Mouse (Mus musculus): ENCODE measurements around the gene Ccnyl1. TPM values are rescaled to one million over a fixed set of nuclear protein-coding genes. Genes with fewer than 3 reads are reported as not detected.
A peak's percentile ranks its signal among the peaks of the same experiment; 100 is the strongest.

The Ccnyl1 gene
- polyA plus RNA-seq, 1 experiment from 2014 or later = 5.0 TPM

DNA sequence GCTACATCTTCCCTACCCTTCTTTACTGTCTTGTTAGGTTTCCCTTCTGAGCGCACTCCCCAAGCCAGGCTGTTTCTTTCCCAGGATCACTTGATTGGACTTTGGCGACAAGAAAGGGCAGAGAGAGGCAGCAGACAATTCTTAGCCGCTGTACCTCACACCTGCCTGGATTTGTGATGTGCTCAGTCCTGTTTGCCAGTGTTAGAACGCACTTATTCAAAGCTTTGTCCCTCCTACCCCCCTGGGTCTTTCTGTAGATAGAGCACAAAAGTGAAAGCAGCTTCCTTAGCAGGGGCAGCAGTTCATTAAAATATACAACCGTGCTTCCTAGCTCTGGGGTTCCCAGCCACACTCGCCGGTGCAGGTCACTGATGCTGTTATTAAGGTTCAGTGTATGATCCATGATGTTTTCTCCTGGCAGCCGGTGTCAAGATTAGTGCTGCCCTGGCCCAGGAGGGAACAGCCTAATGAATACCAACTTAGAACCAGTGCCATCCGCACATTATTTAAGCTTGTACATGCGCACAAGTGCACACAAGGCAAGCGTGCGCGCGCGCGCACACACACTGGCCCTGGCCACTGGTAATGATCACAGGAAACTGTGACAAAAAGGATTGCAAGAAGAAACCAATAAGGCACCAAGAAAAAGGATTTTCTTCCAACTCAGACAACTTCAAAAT lies 41.2 kb downstream of the Ccnyl1 start:
- H3K9ac ChIP-seq (ENCODE audit: low read depth, low read length) = no peak overlapping the region
- no peak overlapping the region for H3K27ac ChIP-seq
- H3K4me3 ChIP-seq (replicated peaks; ENCODE audit: low read depth, low read length) = no peak overlapping the region
- H3K27me3 ChIP-seq (ENCODE audit: insufficient read depth, low read length) = peaks cover 3% of the 10 kb centered on the region; the same call in 1 of the 2 replicates
- DNase-seq (ENCODE audit: low spot score) (no peak), ATAC-seq (replicated peaks; ENCODE audit: low FRiP score, low read depth) (no peak)
- H3K36me3 ChIP-seq (ENCODE audit: insufficient read depth, low read length) = no peaks in the 10 kb centered on the region
- H3K9me3 ChIP-seq (replicated peaks; ENCODE audit: low read length) = no peaks in the 10 kb centered on the region
- H3K4me2 ChIP-seq (ENCODE audit: low read length) = no peak overlapping the region
- 72% methylated on average over 16 of the region's 16 CpGs for WGBS
- H3K4me1 ChIP-seq (replicated peaks; ENCODE audit: insufficient read depth, low read length) = peaks cover 8% of the 10 kb centered on the region; the same call in 1 of the 2 replicates
- no peak for TF ChIP-seq CTCF (IDR thresholded peaks at IDR 0.05; ENCODE audit: low read depth)

GRCm38 (mm10) chr1:64732161-64732560 lies 41.9 kb downstream of the Ccnyl1 start:
- H3K9me3 ChIP-seq (replicated peaks; ENCODE audit: low read length) = no peaks in the 10 kb centered on the region
- ATAC-seq (replicated peaks; ENCODE audit: low FRiP score, low read depth) (no peak), DNase-seq (ENCODE audit: low spot score) (no peak)
- 59% methylated on average over 10 of the region's 10 CpGs for WGBS
- no peak overlapping the region for H3K4me2 ChIP-seq (ENCODE audit: low read length)
- no peak for TF ChIP-seq CTCF (IDR thresholded peaks at IDR 0.05; ENCODE audit: low read depth)
- H3K4me3 ChIP-seq (replicated peaks; ENCODE audit: low read depth, low read length) = no peak overlapping the region
- no peaks in the 10 kb centered on the region for H3K36me3 ChIP-seq (ENCODE audit: insufficient read depth, low read length)
- peaks cover 3% of the 10 kb centered on the region; the same call in 1 of the 2 replicates for H3K27me3 ChIP-seq (ENCODE audit: insufficient read depth, low read length)
- peaks cover 8% of the 10 kb centered on the region; the same call in 1 of the 2 replicates for H3K4me1 ChIP-seq (replicated peaks; ENCODE audit: insufficient read depth, low read length)
- H3K27ac ChIP-seq = no peak overlapping the region
- H3K9ac ChIP-seq (ENCODE audit: low read depth, low read length) = no peak overlapping the region

DNA sequence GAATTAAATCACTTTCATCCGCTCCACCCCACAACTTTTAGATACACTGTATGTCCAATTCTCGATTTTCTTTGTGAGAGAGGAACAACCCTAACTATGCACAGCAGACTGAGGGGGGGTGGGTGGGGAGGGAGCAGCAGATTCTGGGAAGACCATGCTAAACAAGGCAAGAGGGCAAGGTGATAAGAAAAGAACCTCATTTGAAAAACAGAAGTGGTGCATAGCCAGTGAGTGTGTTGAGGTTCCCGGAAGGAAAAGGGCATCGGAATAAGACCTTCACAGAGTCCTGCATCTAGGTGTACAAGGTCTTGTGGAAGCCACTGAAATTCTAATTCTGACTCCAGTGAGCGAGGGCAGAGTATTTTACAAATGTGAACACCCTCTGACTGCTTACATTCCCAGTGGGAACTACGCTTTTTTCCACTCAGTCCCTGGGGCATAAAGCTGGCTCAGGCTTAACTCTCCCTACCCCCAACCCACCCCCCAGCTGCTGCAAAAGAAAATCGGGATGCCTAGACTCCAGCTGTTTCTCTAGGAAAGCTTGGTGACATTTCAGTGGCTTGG lies 42.5 kb downstream of the Ccnyl1 start:
- H3K36me3 ChIP-seq (ENCODE audit: insufficient read depth, low read length) = no peaks in the 10 kb centered on the region
- peaks cover 8% of the 10 kb centered on the region; the same call in 1 of the 2 replicates for H3K4me1 ChIP-seq (replicated peaks; ENCODE audit: insufficient read depth, low read length)
- peaks cover 3% of the 10 kb centered on the region; the same call in 1 of the 2 replicates for H3K27me3 ChIP-seq (ENCODE audit: insufficient read depth, low read length)
- DNase-seq (ENCODE audit: low spot score) (no peak), ATAC-seq (replicated peaks; ENCODE audit: low FRiP score, low read depth) (no peak)
- no peak overlapping the region for H3K27ac ChIP-seq
- H3K9me3 ChIP-seq (replicated peaks; ENCODE audit: low read length) = no peaks in the 10 kb centered on the region
- H3K4me2 ChIP-seq (ENCODE audit: low read length) = no peak overlapping the region
- no peak for TF ChIP-seq CTCF (IDR thresholded peaks at IDR 0.05; ENCODE audit: low read depth)
- H3K9ac ChIP-seq (ENCODE audit: low read depth, low read length) = no peak overlapping the region
- H3K4me3 ChIP-seq (replicated peaks; ENCODE audit: low read depth, low read length) = no peak overlapping the region
- WGBS = 72% methylated on average over 7 of the region's 7 CpGs

DNA sequence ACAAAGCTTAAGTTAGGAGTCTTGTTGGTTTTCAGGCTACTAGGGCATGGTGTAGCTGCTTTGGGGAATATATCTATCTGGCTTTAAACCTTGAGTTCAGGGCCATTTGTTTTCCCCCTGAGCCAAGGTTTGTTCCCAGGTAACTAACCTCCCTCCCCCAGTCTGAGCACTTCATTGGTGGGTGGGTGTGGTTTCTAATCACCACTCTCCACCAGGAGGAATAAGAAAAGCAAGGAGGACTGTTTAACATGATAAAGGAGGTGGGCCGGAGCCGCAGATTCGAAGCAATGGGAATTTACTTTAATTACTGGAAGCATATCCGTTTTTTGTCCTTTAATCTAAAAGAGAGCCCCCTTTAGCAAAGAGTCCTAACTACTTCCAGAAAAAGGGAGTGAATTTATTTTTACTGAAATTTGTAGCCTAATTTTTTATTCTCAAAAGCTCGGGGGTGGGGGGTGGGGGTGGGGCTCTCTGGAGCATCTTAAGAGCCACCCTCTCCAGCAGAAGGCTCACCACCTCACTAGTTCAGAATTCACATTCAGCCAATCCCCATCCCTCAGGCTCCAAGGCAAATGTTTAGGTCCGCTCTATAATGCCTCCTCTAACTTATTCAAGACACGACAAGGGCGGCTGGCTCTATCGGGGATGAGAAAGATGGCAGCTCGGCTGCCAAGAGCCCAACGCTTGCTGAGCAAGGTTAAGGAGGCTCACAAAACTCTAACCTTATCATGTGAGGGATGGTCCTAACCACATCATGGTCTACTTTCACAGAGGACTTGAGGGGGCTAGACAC lies 43.4 kb downstream of the Ccnyl1 start:
- DNase-seq (ENCODE audit: low spot score) (no peak), ATAC-seq (replicated peaks; ENCODE audit: low FRiP score, low read depth) (no peak)
- no peak for TF ChIP-seq CTCF (IDR thresholded peaks at IDR 0.05; ENCODE audit: low read depth)
- Histone ChIP-seq H3K9me3 (replicated peaks; ENCODE audit: low read length) (no peaks in the 10 kb centered on the region), H3K4me2 (ENCODE audit: low read length) (no peak overlapping the region; the same call in 1 of the 2 replicates), H3K9ac (ENCODE audit: low read depth, low read length) (no peak overlapping the region), H3K27me3 (ENCODE audit: insufficient read depth, low read length) (peaks cover 3% of the 10 kb centered on the region; the same call in 1 of the 2 replicates), H3K27ac (no peak overlapping the region), H3K4me3 (replicated peaks; ENCODE audit: low read depth, low read length) (no peak overlapping the region), H3K36me3 (ENCODE audit: insufficient read depth, low read length) (no peaks in the 10 kb centered on the region), H3K4me1 (replicated peaks; ENCODE audit: insufficient read depth, low read length) (peaks cover 13% of the 10 kb centered on the region; the same call in 1 of the 2 replicates)
- 58% methylated on average over 11 of the region's 11 CpGs for WGBS

- Histone ChIP-seq H3K27ac (no peak overlapping the region), H3K4me3 (replicated peaks; ENCODE audit: low read depth, low read length) (peak overlapping the region; percentile 77), H3K36me3 (ENCODE audit: insufficient read depth, low read length) (no peaks in the 10 kb centered on the region), H3K4me2 (ENCODE audit: low read length) (peak overlapping the region; percentile 94), H3K27me3 (ENCODE audit: insufficient read depth, low read length) (peaks cover 3% of the 10 kb centered on the region; the same call in 1 of the 2 replicates), H3K9me3 (replicated peaks; ENCODE audit: low read length) (no peaks in the 10 kb centered on the region), H3K9ac (ENCODE audit: low read depth, low read length) (peak overlapping the region; percentile 46; the same call in 1 of the 2 replicates), H3K4me1 (replicated peaks; ENCODE audit: insufficient read depth, low read length) (peaks cover 17% of the 10 kb centered on the region; the same call in 1 of the 2 replicates)
- WGBS = 48% methylated on average over 58 of the region's 58 CpGs
- peak; percentile 51 for DNase-seq (ENCODE audit: low spot score)
- peak; percentile 42 for TF ChIP-seq CTCF (IDR thresholded peaks at IDR 0.05; ENCODE audit: low read depth)
- ATAC-seq (replicated peaks; ENCODE audit: low FRiP score, low read depth) = no peak
These were observed 44.8 kb downstream of the Ccnyl1 start for GRCm38 (mm10) chr1:64734771-64735750.
